Mouse (Mus musculus): ENCODE data around the gene Sec23b. TPM values are rescaled to one million over a fixed set of nuclear protein-coding genes. Genes with fewer than 3 reads are reported as not detected.

Sec23b gene
- polyA plus RNA-seq (2012; ENCODE audit: insufficient read depth, insufficient read length, missing spikeins) = 36.5 and 39.7 TPM in 2 replicates

- peak within 1 kb of the TSS; percentile 94 for H3K4me3 ChIP-seq (ENCODE audit: insufficient read depth, low read length)
- peaks cover 9% of the 10 kb centered on the region for H3K4me1 ChIP-seq (ENCODE audit: control insufficient read depth, insufficient read depth, low read length)
- TF ChIP-seq POLR2A (IDR thresholded peaks at IDR 0.05; ENCODE audit: borderline replicate concordance, low read depth, low read length) (no peak), CTCF (IDR thresholded peaks at IDR 0.05; ENCODE audit: low read depth, low read length) (no peak)
- peak within 1 kb of the TSS; percentile 78 for H3K27ac ChIP-seq (ENCODE audit: insufficient read depth, low read depth, low read length)
These were observed at the start of gene Sec23b for GRCm38 (mm10) chr2:144555820-144556552. Sec23b (plus strand) TSS chr2:144556229.

GRCm38 (mm10) chr2:144514619-144515018, 41.4 kb upstream of the Sec23b start:
- H3K27ac ChIP-seq (ENCODE audit: insufficient read depth, low read depth, low read length) = no peak overlapping the region
- H3K4me1 ChIP-seq (ENCODE audit: control insufficient read depth, insufficient read depth, low read length) = no peaks in the 10 kb centered on the region
- no peak overlapping the region for H3K4me3 ChIP-seq (ENCODE audit: insufficient read depth, low read length)
- TF ChIP-seq POLR2A (IDR thresholded peaks at IDR 0.05; ENCODE audit: borderline replicate concordance, low read depth, low read length) (no peak), CTCF (IDR thresholded peaks at IDR 0.05; ENCODE audit: low read depth, low read length) (no peak)

GRCm38 (mm10) chr2:144519772-144520171, 36.3 kb upstream of the Sec23b start:
- no peak overlapping the region for H3K27ac ChIP-seq (ENCODE audit: insufficient read depth, low read depth, low read length)
- no peak for TF ChIP-seq CTCF (IDR thresholded peaks at IDR 0.05; ENCODE audit: low read depth, low read length)
- TF ChIP-seq POLR2A (IDR thresholded peaks at IDR 0.05; ENCODE audit: borderline replicate concordance, low read depth, low read length) = no peak
- H3K4me3 ChIP-seq (ENCODE audit: insufficient read depth, low read length) = no peak overlapping the region
- H3K4me1 ChIP-seq (ENCODE audit: control insufficient read depth, insufficient read depth, low read length) = no peaks in the 10 kb centered on the region

- H3K27ac ChIP-seq (ENCODE audit: insufficient read depth, low read depth, low read length) = no peak overlapping the region
- TF ChIP-seq POLR2A (IDR thresholded peaks at IDR 0.05; ENCODE audit: borderline replicate concordance, low read depth, low read length) (no peak), CTCF (IDR thresholded peaks at IDR 0.05; ENCODE audit: low read depth, low read length) (no peak)
- peaks cover 7% of the 10 kb centered on the region for H3K4me1 ChIP-seq (ENCODE audit: control insufficient read depth, insufficient read depth, low read length)
- H3K4me3 ChIP-seq (ENCODE audit: insufficient read depth, low read length) = no peak overlapping the region
These were observed 30.2 kb upstream of the Sec23b start for GRCm38 (mm10) chr2:144525856-144526255.

- peak within 1 kb of the TSS; percentile 81 for H3K4me3 ChIP-seq (ENCODE audit: insufficient read depth, low read length)
- TF ChIP-seq CTCF (IDR thresholded peaks at IDR 0.05; ENCODE audit: low read depth, low read length) = no peak
- no peak for TF ChIP-seq POLR2A (IDR thresholded peaks at IDR 0.05; ENCODE audit: borderline replicate concordance, low read depth, low read length)
- H3K4me1 ChIP-seq (ENCODE audit: control insufficient read depth, insufficient read depth, low read length) = peaks cover 7% of the 10 kb centered on the region
- H3K27ac ChIP-seq (ENCODE audit: insufficient read depth, low read depth, low read length) = peak within 1 kb of the TSS; percentile 89
These were observed 28.8 kb upstream of the Sec23b start, which contains the start of the genes Dzank1 and Polr3f for GRCm38 (mm10) chr2:144526981-144527820. Dzank1 (minus strand) TSS chr2:144527414. Polr3f (plus strand) TSS chr2:144527718.

- peaks cover 7% of the 10 kb centered on the region for H3K4me1 ChIP-seq (ENCODE audit: control insufficient read depth, insufficient read depth, low read length)
- TF ChIP-seq POLR2A (IDR thresholded peaks at IDR 0.05; ENCODE audit: borderline replicate concordance, low read depth, low read length) = no peak
- no peak for TF ChIP-seq CTCF (IDR thresholded peaks at IDR 0.05; ENCODE audit: low read depth, low read length)
- H3K4me3 ChIP-seq (ENCODE audit: insufficient read depth, low read length) = peak overlapping the region; percentile 81
- H3K27ac ChIP-seq (ENCODE audit: insufficient read depth, low read depth, low read length) = peak overlapping the region; percentile 89
These were observed 28.2 kb upstream of the Sec23b start for GRCm38 (mm10) chr2:144527821-144528174.

- TF ChIP-seq CTCF (IDR thresholded peaks at IDR 0.05; ENCODE audit: low read depth, low read length) (no peak), POLR2A (IDR thresholded peaks at IDR 0.05; ENCODE audit: borderline replicate concordance, low read depth, low read length) (no peak)
- Histone ChIP-seq H3K4me3 (ENCODE audit: insufficient read depth, low read length) (no peak overlapping the region), H3K27ac (ENCODE audit: insufficient read depth, low read depth, low read length) (no peak overlapping the region), H3K4me1 (ENCODE audit: control insufficient read depth, insufficient read depth, low read length) (no peaks in the 10 kb centered on the region)
These were observed 18.9 kb upstream of the Sec23b start for GRCm38 (mm10) chr2:144537123-144537522.

- Histone ChIP-seq H3K4me3 (ENCODE audit: insufficient read depth, low read length) (no peak overlapping the region), H3K4me1 (ENCODE audit: control insufficient read depth, insufficient read depth, low read length) (no peaks in the 10 kb centered on the region), H3K27ac (ENCODE audit: insufficient read depth, low read depth, low read length) (no peak overlapping the region)
- TF ChIP-seq CTCF (IDR thresholded peaks at IDR 0.05; ENCODE audit: low read depth, low read length) (no peak), POLR2A (IDR thresholded peaks at IDR 0.05; ENCODE audit: borderline replicate concordance, low read depth, low read length) (no peak)
These were observed 14.8 kb upstream of the Sec23b start for GRCm38 (mm10) chr2:144541246-144541645.

- Histone ChIP-seq H3K4me1 (ENCODE audit: control insufficient read depth, insufficient read depth, low read length) (no peaks in the 10 kb centered on the region), H3K27ac (ENCODE audit: insufficient read depth, low read depth, low read length) (no peak overlapping the region), H3K4me3 (ENCODE audit: insufficient read depth, low read length) (no peak overlapping the region)
- TF ChIP-seq CTCF (IDR thresholded peaks at IDR 0.05; ENCODE audit: low read depth, low read length) (no peak), POLR2A (IDR thresholded peaks at IDR 0.05; ENCODE audit: borderline replicate concordance, low read depth, low read length) (no peak)
These were observed 12.4 kb upstream of the Sec23b start for GRCm38 (mm10) chr2:144543670-144544069.

- TF ChIP-seq POLR2A (IDR thresholded peaks at IDR 0.05; ENCODE audit: borderline replicate concordance, low read depth, low read length) = no peak
- TF ChIP-seq CTCF (IDR thresholded peaks at IDR 0.05; ENCODE audit: low read depth, low read length) = no peak
- no peaks in the 10 kb centered on the region for H3K4me1 ChIP-seq (ENCODE audit: control insufficient read depth, insufficient read depth, low read length)
- H3K4me3 ChIP-seq (ENCODE audit: insufficient read depth, low read length) = no peak overlapping the region
- no peak overlapping the region for H3K27ac ChIP-seq (ENCODE audit: insufficient read depth, low read depth, low read length)
These were observed 11.4 kb upstream of the Sec23b start for GRCm38 (mm10) chr2:144544630-144545029.

Measured in bone marrow macrophage, adult 2 months (primary cell).